Mouse (Mus musculus) myocyte (in vitro differentiated cells): ENCODE measurements around the gene Cabp2. TPM values are rescaled to one million over a fixed set of nuclear protein-coding genes. Genes with fewer than 3 reads are reported as not detected.

ENCODE experiments used
- H3K27me3 ChIP-seq: one replicate; pipeline ENCODE4 v1.6.1; 2011; ENCODE audit not compliant: control insufficient read depth, insufficient read depth, insufficient read length
- H3K36me3 ChIP-seq: one replicate; pipeline ENCODE4 v1.6.1; 2011; ENCODE audit not compliant: control insufficient read depth, insufficient read depth
- H3K4me2 ChIP-seq: one replicate; pipeline ENCODE4 v1.6.1; 2011; ENCODE audit warnings: low read depth, control low read depth
- H3K4me3 ChIP-seq: one replicate; pipeline ENCODE4 v1.5.1; 2011; ENCODE audit warnings: mild to moderate bottlenecking, control low read depth, moderate library complexity
- H3K79me2 ChIP-seq: one replicate; pipeline ENCODE4 v1.6.1; 2011; ENCODE audit not compliant: control insufficient read depth, insufficient read depth
- H3ac ChIP-seq: one replicate; pipeline ENCODE4 v1.6.1; 2011; ENCODE audit not compliant: control insufficient read depth, insufficient read length
- CEBPB ChIP-seq: IDR thresholded peaks from 2 replicates; pipeline ENCODE4 v1.6.1; 2011; ENCODE audit warnings: mild to moderate bottlenecking, moderate library complexity; ENCODE audit not compliant: poor library complexity, insufficient read depth, severe bottlenecking
- E2F4 ChIP-seq: IDR thresholded peaks from one replicate; pipeline ENCODE4 v1.6.1; 2011; ENCODE audit warnings: mild to moderate bottlenecking, control low read depth, moderate library complexity; ENCODE audit not compliant: insufficient read depth
- MAX ChIP-seq: IDR thresholded peaks from one replicate; pipeline ENCODE4 v1.6.1; 2011; ENCODE audit warnings: low read depth, mild to moderate bottlenecking, control low read depth
- MYOD1 ChIP-seq, 3 experiments: IDR thresholded peaks; one replicate each; pipeline ENCODE4 v1.6.1; 2011; ENCODE audit warnings: control low read depth in 2 of 3, low read depth in 2 of 3, mild to moderate bottlenecking in 2 of 3, moderate library complexity in 1 of 3; ENCODE audit not compliant: insufficient read length in 2 of 3, control insufficient read depth in 1 of 3
- MYOG ChIP-seq, 3 experiments: IDR thresholded peaks; one replicate each; pipeline ENCODE4 v1.6.1; 2011; ENCODE audit warnings: control low read depth in 2 of 3, low read depth in 2 of 3, mild to moderate bottlenecking in 2 of 3; ENCODE audit not compliant: insufficient read length in 2 of 3, control insufficient read depth in 1 of 3, insufficient read depth in 1 of 3
- POLR2A ChIP-seq: IDR thresholded peaks from one replicate; pipeline ENCODE4 v1.6.1; 2011; ENCODE audit warnings: low read depth, mild to moderate bottlenecking, control low read depth, moderate library complexity; ENCODE audit not compliant: insufficient read length
- POLR2AphosphoS2 ChIP-seq: IDR thresholded peaks from one replicate; pipeline ENCODE4 v1.6.1; 2011; ENCODE audit warnings: low read depth, control low read depth; ENCODE audit not compliant: insufficient read length
- REST ChIP-seq: IDR thresholded peaks from one replicate; pipeline ENCODE4 v1.6.1; 2011; ENCODE audit warnings: mild to moderate bottlenecking, control low read depth, moderate library complexity; ENCODE audit not compliant: insufficient read depth, insufficient read length
- SRF ChIP-seq: IDR thresholded peaks from one replicate; pipeline ENCODE4 v1.6.1; 2011; ENCODE audit warnings: low read depth; ENCODE audit not compliant: control insufficient read depth, insufficient read length
- TCF12 ChIP-seq: IDR thresholded peaks from one replicate; pipeline ENCODE4 v1.6.1; 2011; ENCODE audit warnings: mild to moderate bottlenecking, control low read depth; ENCODE audit not compliant: poor library complexity, insufficient read depth, severe bottlenecking
- TCF3 ChIP-seq: IDR thresholded peaks from one replicate; pipeline ENCODE4 v1.6.1; 2011; ENCODE audit warnings: low read depth, control low read depth; ENCODE audit not compliant: insufficient read length
- USF1 ChIP-seq: IDR thresholded peaks from one replicate; pipeline ENCODE4 v1.6.1; 2011; ENCODE audit warnings: low read depth, mild to moderate bottlenecking, control low read depth, moderate library complexity
- polyA plus RNA-seq: library from polyadenylated mRNA; unstranded; fragments of >200 nt; fragmentation: generic; extraction: Trizol; gene quantifications from one replicate; pipeline ENCODE4 v1.2.1, GENCODE M21; 2012; ENCODE audit warnings: missing spikeins

Cabp2 gene
- polyA plus RNA-seq, 1 experiment, result not detected

DNA sequence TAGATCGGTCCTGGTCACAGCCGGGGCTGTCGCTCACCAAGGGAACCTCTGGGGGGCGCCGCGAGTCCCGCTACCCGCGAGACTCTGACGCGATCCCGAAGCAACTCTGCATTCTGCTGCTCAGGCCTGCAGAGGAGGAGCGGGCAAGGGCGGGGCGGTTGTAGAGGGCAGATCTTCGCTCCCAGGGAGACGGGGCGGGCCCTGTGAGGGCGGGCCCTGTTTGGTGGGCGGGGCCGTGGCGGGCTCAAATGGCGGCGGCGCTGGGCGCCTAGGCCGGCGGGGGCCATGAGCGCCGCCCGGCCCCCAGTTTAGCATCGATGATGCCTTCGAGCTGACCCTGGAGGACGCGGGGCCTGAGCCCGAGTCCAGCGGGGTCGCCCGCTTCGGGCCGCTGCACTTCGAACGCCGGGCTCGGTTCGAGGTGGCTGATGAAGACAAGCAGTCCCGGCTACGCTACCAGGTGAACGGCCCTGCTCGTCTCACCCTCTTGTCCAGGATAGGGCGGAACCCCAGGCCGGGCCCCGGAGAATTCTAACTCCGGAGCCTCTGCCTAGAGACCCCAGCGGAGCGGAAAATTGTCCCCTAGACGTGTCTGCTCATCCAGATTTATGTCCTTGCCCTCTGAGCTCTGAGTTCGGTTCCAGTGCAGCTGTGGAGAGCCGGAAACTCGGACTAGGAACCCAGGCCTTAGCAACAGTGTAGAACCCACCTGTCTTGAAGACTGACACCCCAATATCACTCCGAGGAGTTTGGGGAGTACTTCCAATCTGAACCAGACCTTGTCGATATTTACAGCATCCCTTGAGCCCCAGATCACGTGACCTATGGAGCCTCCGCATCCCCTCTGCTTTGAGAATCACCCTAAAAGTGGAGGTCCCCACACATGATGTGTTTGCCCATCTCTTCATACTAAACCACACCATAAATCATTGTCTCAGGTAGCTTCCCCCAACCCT is 44.6 kb downstream of the Cabp2 start, which contains the start of gene Aip:
TSS of gene Aip (minus strand) at position 118 of the 956 bp plus-strand sequence.
- H3K27me3 ChIP-seq, result no peaks in the 10 kb centered on the region
- H3K79me2 ChIP-seq, result peaks cover 17% of the 10 kb centered on the region
- H3ac ChIP-seq, result peak within 1 kb of the TSS; percentile 39
- TF ChIP-seq TCF12, result no peak
- no peak for TF ChIP-seq TCF3
- TF ChIP-seq MYOD1 (IDR thresholded peaks at IDR 0.05; ENCODE audit: control insufficient read depth in 1 of 3, insufficient read length in 2 of 3, low read depth in 2 of 3), result no peak
- TF ChIP-seq USF1, result peak; percentile 95
- no peak for TF ChIP-seq MAX
- TF ChIP-seq SRF, result peak; percentile 75
- TF ChIP-seq MYOG (IDR thresholded peaks at IDR 0.05; ENCODE audit: control insufficient read depth in 1 of 3, insufficient read depth in 1 of 3, insufficient read length in 2 of 3, low read depth in 2 of 3), result peak in 1 of 3 experiments; percentile 55
- TF ChIP-seq CEBPB, result no peak
- no peak for TF ChIP-seq REST
- TF ChIP-seq POLR2AphosphoS2, result peak; percentile 47
- TF ChIP-seq POLR2A, result peak; percentile 71
- TF ChIP-seq E2F4, result peak; percentile 24
- H3K4me2 ChIP-seq, result peak within 1 kb of the TSS; percentile 90
- peak within 1 kb of the TSS; percentile 59 for H3K4me3 ChIP-seq
- peaks cover 6% of the 10 kb centered on the region for H3K36me3 ChIP-seq

DNA sequence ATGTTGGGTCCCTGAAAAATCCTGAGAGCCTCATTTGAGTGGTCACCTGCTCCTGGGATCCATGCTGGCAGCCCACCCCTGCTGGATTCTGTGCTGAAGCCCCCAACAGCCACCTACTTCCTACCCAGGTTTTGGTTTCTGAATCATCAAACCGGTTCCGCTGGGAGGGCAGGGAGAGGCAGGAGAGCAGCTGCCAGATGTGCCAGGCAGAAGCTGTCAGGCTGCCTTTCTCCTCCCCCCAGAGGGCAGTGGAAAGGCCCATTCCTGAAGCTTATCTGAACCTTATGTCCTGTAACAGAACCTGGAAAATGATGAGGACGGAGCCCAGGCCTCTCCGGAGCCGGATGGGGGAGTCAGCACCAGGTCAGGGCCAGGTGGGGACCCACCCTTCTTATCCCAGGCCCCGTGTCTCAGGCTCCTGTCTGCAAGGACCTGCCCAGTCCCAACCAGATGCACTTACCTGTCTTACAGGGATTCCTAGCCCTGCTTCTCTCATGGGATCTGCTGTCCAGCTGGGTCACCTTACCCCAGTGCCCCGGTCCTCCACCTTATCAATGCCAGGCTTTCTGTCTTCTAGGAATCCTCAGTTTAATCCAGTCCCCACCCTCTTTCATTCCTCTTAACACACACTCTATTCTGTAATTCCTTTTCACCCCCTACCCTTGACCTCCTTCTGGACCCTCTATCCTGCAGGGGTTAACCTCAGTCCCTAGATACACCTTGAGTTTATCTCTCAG is 45.5 kb downstream of the Cabp2 start:
- H3K4me3 ChIP-seq, result peak overlapping the region; percentile 59
- TF ChIP-seq E2F4, result no peak
- TF ChIP-seq REST, result no peak
- TF ChIP-seq MYOD1 (IDR thresholded peaks at IDR 0.05; ENCODE audit: control insufficient read depth in 1 of 3, insufficient read length in 2 of 3, low read depth in 2 of 3), result peak in 2 of 3 experiments; percentile 52 to 56
- TF ChIP-seq MAX, result no peak
- H3K36me3 ChIP-seq, result peaks cover 8% of the 10 kb centered on the region
- peak overlapping the region; percentile 90 for H3K4me2 ChIP-seq
- peak overlapping the region; percentile 39 for H3ac ChIP-seq
- peaks cover 17% of the 10 kb centered on the region for H3K79me2 ChIP-seq
- no peaks in the 10 kb centered on the region for H3K27me3 ChIP-seq

DNA sequence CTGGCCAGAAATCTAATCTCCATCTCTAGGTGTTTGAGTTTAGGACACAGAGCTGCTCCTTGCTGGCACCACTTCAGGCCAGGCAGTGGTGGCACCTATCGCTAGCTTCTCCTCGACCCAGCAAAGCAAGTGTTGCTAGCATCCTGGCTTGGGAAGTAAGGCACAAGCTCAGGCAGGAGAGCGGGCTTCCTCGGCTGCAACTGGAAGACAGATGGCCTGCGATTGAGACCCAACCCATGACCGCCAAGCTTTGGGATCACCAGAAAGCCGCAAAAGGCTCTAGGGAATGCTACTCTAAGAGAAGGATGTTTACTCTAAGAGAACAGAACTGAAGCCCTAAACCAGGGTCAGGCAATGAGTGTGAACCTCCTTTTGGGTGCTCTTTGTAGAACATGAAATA is 48.1 kb downstream of the Cabp2 start:
- peaks cover 17% of the 10 kb centered on the region for H3K79me2 ChIP-seq
- no peak for TF ChIP-seq POLR2A
- TF ChIP-seq SRF, result no peak
- no peak for TF ChIP-seq E2F4
- no peak for TF ChIP-seq REST
- no peak for TF ChIP-seq MAX
- TF ChIP-seq POLR2AphosphoS2, result no peak
- TF ChIP-seq MYOG (IDR thresholded peaks at IDR 0.05; ENCODE audit: control insufficient read depth in 1 of 3, insufficient read depth in 1 of 3, insufficient read length in 2 of 3, low read depth in 2 of 3), result no peak
- no peak for TF ChIP-seq USF1
- TF ChIP-seq MYOD1 (IDR thresholded peaks at IDR 0.05; ENCODE audit: control insufficient read depth in 1 of 3, insufficient read length in 2 of 3, low read depth in 2 of 3), result no peak
- TF ChIP-seq TCF3, result no peak
- TF ChIP-seq CEBPB, result no peak
- no peak for TF ChIP-seq TCF12
- H3K27me3 ChIP-seq, result no peaks in the 10 kb centered on the region
- H3K4me3 ChIP-seq, result no peak overlapping the region
- H3K4me2 ChIP-seq, result peak overlapping the region; percentile 48
- peaks cover 18% of the 10 kb centered on the region for H3K36me3 ChIP-seq
- H3ac ChIP-seq, result no peak overlapping the region

DNA sequence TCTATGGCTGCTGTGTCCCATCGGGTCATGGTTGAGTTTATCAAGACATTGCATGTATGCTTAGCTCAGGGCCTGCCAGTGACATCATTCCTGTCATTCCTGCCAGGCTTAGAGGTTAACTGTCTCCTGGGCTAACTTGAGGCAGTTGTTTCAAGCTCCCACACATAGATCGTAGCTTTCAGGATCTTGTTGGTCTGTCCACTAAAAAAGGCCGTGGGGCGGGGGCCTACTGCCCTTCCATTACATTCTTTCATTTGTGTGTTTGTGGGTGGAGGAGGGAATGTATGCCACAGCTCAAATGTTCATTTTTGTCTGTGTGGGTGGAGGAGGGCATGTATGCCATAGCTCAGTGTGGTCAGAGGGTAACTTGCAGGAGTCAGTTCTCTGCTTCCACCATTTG is 48.7 kb downstream of the Cabp2 start:
- no peak overlapping the region for H3K4me3 ChIP-seq
- TF ChIP-seq E2F4 (no peak), MAX (no peak), POLR2AphosphoS2 (no peak), POLR2A (no peak)
- peak overlapping the region; percentile 48 for H3K4me2 ChIP-seq
- peaks cover 18% of the 10 kb centered on the region for H3K36me3 ChIP-seq
- no peak overlapping the region for H3ac ChIP-seq
- no peaks in the 10 kb centered on the region for H3K27me3 ChIP-seq
- H3K79me2 ChIP-seq, result peaks cover 17% of the 10 kb centered on the region
